Mouse (Mus musculus) limb, embryonic 14.5 days (tissue): ENCODE results near the gene Ahsa1. TPM values are rescaled to one million over a fixed set of nuclear protein-coding genes. Genes with fewer than 3 reads are reported as not detected.

ENCODE experiments used
- ATAC-seq: fragments of 200-750 bp; cut with Nextera tagmentation; 2 replicates; pipeline ENCODE4 v1.8.0; 2017; ENCODE audit warnings: low read depth, moderate number of reproducible peaks, moderate TSS enrichment; ENCODE audit not compliant: low FRiP score
- DNase-seq: peaks from one replicate; pipeline ENCODE4 v3.0.0-alpha.2; 2015; ENCODE audit warnings: low spot score
- H3K27ac ChIP-seq: fragments of 300-500 bp; sonication (generic); replicated peaks from 2 replicates; pipeline ENCODE4 v1.5.1; 2014; ENCODE audit warnings: low read depth, mild to moderate bottlenecking, low read length, moderate library complexity, mixed read lengths
- H3K27me3 ChIP-seq: fragments of 300-500 bp; sonication (generic); 2 replicates; pipeline ENCODE4 v1.6.1; 2014; ENCODE audit warnings: low read length, mixed read lengths; ENCODE audit not compliant: control insufficient read depth, insufficient read depth
- H3K36me3 ChIP-seq: fragments of 300-500 bp; sonication (generic); 2 replicates; pipeline ENCODE4 v1.6.1; 2014; ENCODE audit warnings: mild to moderate bottlenecking, low read length, moderate library complexity, mixed read lengths; ENCODE audit not compliant: control insufficient read depth, insufficient read depth
- H3K4me1 ChIP-seq: fragments of 300-500 bp; sonication (generic); 2 replicates; pipeline ENCODE4 v1.6.1; 2014; ENCODE audit warnings: antibody characterized with exemption, low read length, mixed read lengths; ENCODE audit not compliant: control insufficient read depth, insufficient read depth
- H3K4me2 ChIP-seq: fragments of 300-500 bp; sonication (generic); replicated peaks from 2 replicates; pipeline ENCODE4 v1.6.1; 2014; ENCODE audit warnings: low read depth, mild to moderate bottlenecking, low read length, moderate library complexity; ENCODE audit not compliant: severe bottlenecking
- H3K4me3 ChIP-seq: fragments of 300-500 bp; sonication (generic); replicated peaks from 2 replicates; pipeline ENCODE4 v1.5.1; 2014; ENCODE audit warnings: low read length
- H3K9ac ChIP-seq: fragments of 300-500 bp; sonication (generic); 2 replicates; pipeline ENCODE4 v1.6.1; 2014; ENCODE audit warnings: mild to moderate bottlenecking, low read depth, low read length, moderate library complexity; ENCODE audit not compliant: severe bottlenecking
- H3K9me3 ChIP-seq: fragments of 300-500 bp; sonication (generic); 2 replicates; pipeline ENCODE4 v1.6.1; 2016; ENCODE audit warnings: low read length; ENCODE audit not compliant: control insufficient read depth
- POLR2A ChIP-seq: fragments of 200-500 bp; IDR thresholded peaks from 2 replicates; pipeline ENCODE4 v1.8.0; 2012; ENCODE audit warnings: inconsistent platforms, mild to moderate bottlenecking, moderate library complexity, borderline replicate concordance; ENCODE audit not compliant: insufficient read depth, insufficient read length; ENCODE audit errors: extremely low read depth
- WGBS: fragments of 180-500 bp; shearing (Covaris S2); extraction: QIAGEN DNeasy Blood & Tissue Kit; methylation state at CpG from one replicate; pipeline ENCODE4 v1.1.7; 2014; 5-methylcytosine and 5-hydroxymethylcytosine counted together
- polyA plus RNA-seq, 2 experiments: library from polyadenylated mRNA; depleted of rRNA in 1 of 2; stranded (reverse) in 1 of 2; unstranded in 1 of 2; fragments of >200 nt; fragmentation: Nextera tagmentation in 1 of 2; extraction: Ambion mirVana in 1 of 2; gene quantifications; 2 replicates each; pipeline versions ENCODE4 v1.2.1 to v1.2.3; 2012 to 2014

Gene Ahsa1
- polyA plus RNA-seq (2012; rRNA removed) (120 and 187 TPM in 2 replicates), polyA plus RNA-seq (2014; fragmentation: Nextera tagmentation; extraction: Ambion mirVana) (168 and 182 TPM in 2 replicates)

GRCm38 (mm10) chr12:87266108-87266826 lies at the start of gene Ahsa1, which contains the start of gene Vipas39:
Gene Ahsa1, plus strand, starts transcription at chr12:87266479.
Gene Vipas39, minus strand, starts transcription at chr12:87266256.
- under 1% methylated on average over 31 of the region's 31 CpGs for WGBS
- Histone ChIP-seq H3K4me3 (peak within 1 kb of the TSS; percentile 90), H3K9ac (peak within 1 kb of the TSS; percentile 86), H3K4me2 (peak within 1 kb of the TSS; percentile 58), H3K36me3 (peaks cover 52% of the 10 kb centered on the region), H3K27me3 (no peaks in the 10 kb centered on the region), H3K4me1 (peaks cover 7% of the 10 kb centered on the region), H3K9me3 (no peaks in the 10 kb centered on the region), H3K27ac (peak within 1 kb of the TSS; percentile 84)
- TF ChIP-seq POLR2A = peak; percentile 94; the same call in 1 of the 2 replicates
- ATAC-seq = peak; percentile 97
- peak; percentile 99 for DNase-seq

- DNase-seq = no peak
- ATAC-seq = no peak
- H3K27ac ChIP-seq = no peak overlapping the region
- H3K9ac ChIP-seq = no peak overlapping the region
- no peaks in the 10 kb centered on the region for H3K9me3 ChIP-seq
- no peaks in the 10 kb centered on the region for H3K4me1 ChIP-seq
- no peaks in the 10 kb centered on the region for H3K27me3 ChIP-seq
- H3K36me3 ChIP-seq = no peaks in the 10 kb centered on the region
- TF ChIP-seq POLR2A = no peak
- H3K4me3 ChIP-seq = no peak overlapping the region
- no peak overlapping the region for H3K4me2 ChIP-seq
Measured at GRCm38 (mm10) chr12:87217596-87217995, 48.7 kb upstream of the Ahsa1 start.

GRCm38 (mm10) chr12:87219362-87219761 lies 46.9 kb upstream of the Ahsa1 start:
- no peak overlapping the region for H3K27ac ChIP-seq
- WGBS = 52% methylated on average over 7 of the region's 7 CpGs
- ATAC-seq (no peak), DNase-seq (peak; percentile 17)
- H3K4me2 ChIP-seq = no peak overlapping the region
- H3K9ac ChIP-seq = no peak overlapping the region
- no peak for TF ChIP-seq POLR2A
- H3K4me1 ChIP-seq = no peaks in the 10 kb centered on the region
- no peaks in the 10 kb centered on the region for H3K9me3 ChIP-seq
- H3K27me3 ChIP-seq = no peaks in the 10 kb centered on the region
- H3K36me3 ChIP-seq = no peaks in the 10 kb centered on the region
- no peak overlapping the region for H3K4me3 ChIP-seq

- no peak overlapping the region for H3K4me3 ChIP-seq
- no peaks in the 10 kb centered on the region for H3K36me3 ChIP-seq
- H3K9ac ChIP-seq = no peak overlapping the region
- no peaks in the 10 kb centered on the region for H3K9me3 ChIP-seq
- no peak overlapping the region for H3K4me2 ChIP-seq
- no peak for DNase-seq
- H3K4me1 ChIP-seq = no peaks in the 10 kb centered on the region
- H3K27me3 ChIP-seq = no peaks in the 10 kb centered on the region
- no peak for TF ChIP-seq POLR2A
- 73% methylated on average over 10 of the region's 10 CpGs for WGBS
- ATAC-seq = no peak
- no peak overlapping the region for H3K27ac ChIP-seq
Measured at GRCm38 (mm10) chr12:87224950-87225349, 41.3 kb upstream of the Ahsa1 start.

- no peak overlapping the region for H3K27ac ChIP-seq
- no peak overlapping the region for H3K9ac ChIP-seq
- TF ChIP-seq POLR2A = no peak
- H3K27me3 ChIP-seq = no peaks in the 10 kb centered on the region
- H3K4me1 ChIP-seq = no peaks in the 10 kb centered on the region
- no peaks in the 10 kb centered on the region for H3K36me3 ChIP-seq
- ATAC-seq (no peak), DNase-seq (no peak)
- H3K4me3 ChIP-seq = no peak overlapping the region
- WGBS = 77% methylated on average over 7 of the region's 7 CpGs
- H3K9me3 ChIP-seq = no peaks in the 10 kb centered on the region
- H3K4me2 ChIP-seq = no peak overlapping the region
Measured at GRCm38 (mm10) chr12:87226801-87227200, 39.5 kb upstream of the Ahsa1 start.
